Mouse (Mus musculus) neural tube, embryonic 15.5 days (tissue): Measurements from ENCODE around the gene Lefty1. TPM values are rescaled to one million over a fixed set of nuclear protein-coding genes. Genes with fewer than 3 reads are reported as not detected.
A peak's percentile ranks its signal among the peaks of the same experiment; 100 is the strongest.
"Not testable (repeated sequence)": the region's sequence is repeated elsewhere in the genome, so short reads cannot be mapped to it uniquely, and the experiment has no call there.

Source experiments
- ATAC-seq: fragments of 200-750 bp; cut with Nextera tagmentation; 2 replicates; pipeline ENCODE4 v1.8.0; 2017; ENCODE audit warnings: mild to moderate bottlenecking, moderate TSS enrichment, moderate library complexity; ENCODE audit not compliant: low FRiP score
- H3K27ac ChIP-seq: fragments of 300-500 bp; sonication (generic); replicated peaks from 2 replicates; pipeline ENCODE4 v1.5.1; 2015; ENCODE audit warnings: mild to moderate bottlenecking, inconsistent platforms
- H3K27me3 ChIP-seq: fragments of 300-500 bp; sonication (generic); replicated peaks from 2 replicates; pipeline ENCODE4 v1.6.1; 2015; ENCODE audit warnings: inconsistent platforms
- H3K36me3 ChIP-seq: fragments of 300-500 bp; sonication (generic); 2 replicates; pipeline ENCODE4 v1.6.1; 2015; ENCODE audit warnings: inconsistent platforms
- H3K4me1 ChIP-seq: fragments of 300-500 bp; sonication (generic); 2 replicates; pipeline ENCODE4 v1.6.1; 2015; ENCODE audit warnings: inconsistent platforms
- H3K4me2 ChIP-seq: fragments of 300-500 bp; sonication (generic); 2 replicates; pipeline ENCODE4 v1.6.1; 2015; ENCODE audit warnings: inconsistent platforms, mild to moderate bottlenecking, moderate library complexity
- H3K4me3 ChIP-seq: fragments of 300-500 bp; sonication (generic); replicated peaks from 2 replicates; pipeline ENCODE4 v1.5.1; 2015; ENCODE audit warnings: mild to moderate bottlenecking, inconsistent platforms
- H3K9ac ChIP-seq: fragments of 300-500 bp; sonication (generic); replicated peaks from 2 replicates; pipeline ENCODE4 v1.6.1; 2015; ENCODE audit warnings: mild to moderate bottlenecking, inconsistent platforms
- H3K9me3 ChIP-seq: fragments of 300-500 bp; sonication (generic); replicated peaks from 2 replicates; pipeline ENCODE4 v1.6.1; 2016; ENCODE audit warnings: inconsistent platforms
- WGBS: fragments of 180-500 bp; shearing (Covaris S2); methylation state at CpG from one replicate; pipeline ENCODE4 v1.1.7; 2015; ENCODE audit warnings: mixed read lengths; 5-methylcytosine and 5-hydroxymethylcytosine counted together
- polyA plus RNA-seq: library from polyadenylated mRNA; unstranded; fragments of >200 nt; fragmentation: Nextera tagmentation; extraction: Ambion mirVana; gene quantifications from 2 replicates; pipeline ENCODE4 v1.2.1, GENCODE M21; 2015

Lefty1 gene
- polyA plus RNA-seq, 1 experiment from 2014 or later = 0.22 TPM

DNA sequence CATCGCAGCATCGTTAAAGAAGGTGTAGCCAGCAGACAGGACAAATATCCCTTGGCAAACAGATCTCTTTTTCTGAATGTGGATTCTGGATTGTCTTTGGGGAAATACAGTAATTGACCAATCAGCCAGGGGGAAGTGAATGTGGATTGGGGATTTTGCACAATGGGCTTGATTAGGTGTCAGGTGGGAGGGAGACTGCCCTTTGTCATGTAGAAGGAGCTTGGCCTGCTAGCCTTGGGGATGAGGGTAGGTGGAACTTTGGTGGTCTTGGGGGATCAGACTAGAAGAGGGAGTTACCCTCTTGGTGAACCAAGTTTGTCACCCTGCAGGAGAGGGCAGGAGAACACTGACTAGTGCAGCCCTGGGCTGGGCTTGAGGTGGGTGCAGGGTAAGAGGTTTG lies 10.1 kb upstream of the Lefty1 start:
- no peaks in the 10 kb centered on the region for H3K9me3 ChIP-seq
- H3K27ac ChIP-seq = no peak overlapping the region
- H3K4me3 ChIP-seq = no peak overlapping the region
- H3K9ac ChIP-seq = no peak overlapping the region
- 29% methylated on average over 2 of the region's 2 CpGs for WGBS
- H3K4me2 ChIP-seq = no peak overlapping the region
- no peaks in the 10 kb centered on the region for H3K4me1 ChIP-seq
- ATAC-seq = no peak
- H3K36me3 ChIP-seq = no peaks in the 10 kb centered on the region
- no peaks in the 10 kb centered on the region; the same call in 1 of the 2 replicates for H3K27me3 ChIP-seq

DNA sequence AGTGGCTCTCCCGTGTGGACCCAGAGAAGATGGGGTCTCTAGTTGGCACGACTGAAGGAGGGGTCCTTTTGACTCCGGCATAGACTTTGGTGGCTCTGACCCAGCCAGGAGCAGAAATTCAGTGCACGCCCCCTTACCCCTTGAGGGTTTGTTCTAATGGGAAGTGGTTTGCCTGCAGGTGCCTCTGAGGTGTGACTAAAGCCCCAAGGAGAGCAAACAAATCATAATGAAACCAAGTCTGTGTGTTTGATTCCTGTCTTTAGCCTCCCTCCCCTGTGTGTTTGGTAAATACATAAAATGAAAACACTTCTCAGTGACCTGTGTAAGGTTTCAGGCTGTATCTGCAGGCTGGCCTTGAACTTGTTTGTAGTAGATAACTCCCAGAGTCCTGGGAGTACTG lies 8.5 kb upstream of the Lefty1 start:
- Histone ChIP-seq H3K4me3 (no peak overlapping the region), H3K4me1 (no peaks in the 10 kb centered on the region), H3K9me3 (no peaks in the 10 kb centered on the region), H3K27ac (no peak overlapping the region), H3K9ac (no peak overlapping the region), H3K4me2 (no peak overlapping the region), H3K27me3 (no peaks in the 10 kb centered on the region; the same call in 1 of the 2 replicates), H3K36me3 (no peaks in the 10 kb centered on the region)
- no peak for ATAC-seq
- 78% methylated on average over 4 of the region's 4 CpGs for WGBS

DNA sequence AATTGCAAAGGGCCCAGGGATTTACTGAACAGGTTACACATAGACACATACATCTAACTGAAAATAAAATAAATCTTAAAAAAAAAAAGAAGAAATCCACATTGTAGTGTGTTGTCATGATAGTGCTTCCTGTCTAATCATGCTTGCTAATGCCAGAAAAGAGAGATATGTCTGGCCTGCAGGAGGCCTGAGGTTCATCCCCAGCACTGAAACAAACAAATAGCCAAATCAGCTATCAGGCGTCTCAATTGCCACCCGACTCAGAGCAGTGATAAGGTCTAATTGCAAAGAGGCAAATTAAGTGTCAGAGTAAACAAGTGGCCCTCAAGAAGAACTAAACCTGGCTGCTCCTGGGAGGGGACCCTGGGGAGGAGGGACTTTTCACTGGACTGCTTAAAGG lies 5.2 kb upstream of the Lefty1 start:
- 41% methylated on average over 2 of the region's 2 CpGs for WGBS
- Histone ChIP-seq H3K9ac (no peak overlapping the region), H3K4me1 (no peaks in the 10 kb centered on the region), H3K4me2 (no peak overlapping the region), H3K9me3 (no peaks in the 10 kb centered on the region), H3K36me3 (no peaks in the 10 kb centered on the region), H3K27me3 (peaks cover 14% of the 10 kb centered on the region), H3K4me3 (no peak overlapping the region), H3K27ac (no peak overlapping the region)
- ATAC-seq = no peak

- Histone ChIP-seq H3K36me3 (no peaks in the 10 kb centered on the region), H3K27me3 (peaks cover 29% of the 10 kb centered on the region), H3K9ac (no peak overlapping the region), H3K27ac (no peak overlapping the region), H3K4me1 (no peaks in the 10 kb centered on the region), H3K9me3 (no peaks in the 10 kb centered on the region), H3K4me2 (no peak overlapping the region), H3K4me3 (no peak overlapping the region)
- 41% methylated on average over 3 of the region's 3 CpGs for WGBS
- no peak for ATAC-seq
Measured at GRCm38 (mm10) chr1:180931106-180931505, 3.7 kb upstream of the Lefty1 start.

GRCm38 (mm10) chr1:180933659-180934058 lies 1.2 kb upstream of the Lefty1 start:
- Histone ChIP-seq H3K27ac (no peak overlapping the region), H3K36me3 (no peaks in the 10 kb centered on the region), H3K4me3 (no peak overlapping the region), H3K9ac (no peak overlapping the region), H3K4me1 (0 out of 2 replicates have a peak, but pooled peaks cover 6% of the 10 kb centered on the region), H3K4me2 (no peak overlapping the region), H3K9me3 (no peaks in the 10 kb centered on the region), H3K27me3 (peaks cover 42% of the 10 kb centered on the region)
- WGBS = 10% methylated on average over 6 of the region's 6 CpGs
- ATAC-seq = no peak

GRCm38 (mm10) chr1:180936610-180937398 lies 2.0 kb downstream of the Lefty1 start:
- not testable (repeated sequence) for H3K27ac ChIP-seq, H3K4me1 ChIP-seq, H3K36me3 ChIP-seq, ATAC-seq, H3K9ac ChIP-seq, H3K9me3 ChIP-seq
- peak overlapping the region; percentile 14 for H3K4me3 ChIP-seq
- H3K27me3 ChIP-seq = peaks cover 57% of the 10 kb centered on the region
- peak overlapping the region; percentile 47 for H3K4me2 ChIP-seq
- WGBS = 1% methylated on average over 38 of the region's 41 CpGs

GRCm38 (mm10) chr1:180937631-180938030 lies 2.8 kb downstream of the Lefty1 start:
- not testable (repeated sequence) for ATAC-seq, H3K9me3 ChIP-seq, H3K4me2 ChIP-seq, H3K27ac ChIP-seq, H3K4me3 ChIP-seq, H3K9ac ChIP-seq, H3K36me3 ChIP-seq
- Histone ChIP-seq H3K27me3 (peaks cover 66% of the 10 kb centered on the region), H3K4me1 (peaks cover 16% of the 10 kb centered on the region)
- WGBS = 25% methylated on average over 13 of the region's 13 CpGs

- not testable (repeated sequence) for H3K9ac ChIP-seq, H3K4me2 ChIP-seq, H3K36me3 ChIP-seq, H3K4me3 ChIP-seq, H3K27ac ChIP-seq, H3K9me3 ChIP-seq, ATAC-seq
- H3K27me3 ChIP-seq = peaks cover 69% of the 10 kb centered on the region
- H3K4me1 ChIP-seq = peaks cover 18% of the 10 kb centered on the region
- 78% methylated on average over 2 of the region's 2 CpGs for WGBS
Measured at GRCm38 (mm10) chr1:180938781-180939180, 4.0 kb downstream of the Lefty1 start.

GRCm38 (mm10) chr1:180940776-180941460 lies 6.1 kb downstream of the Lefty1 start:
- Histone ChIP-seq H3K4me1 (peaks cover 25% of the 10 kb centered on the region), H3K27ac (no peak overlapping the region), H3K27me3 (peaks cover 57% of the 10 kb centered on the region), H3K9ac (no peak overlapping the region), H3K4me2 (peak overlapping the region; percentile 93; the same call in 1 of the 2 replicates), H3K4me3 (no peak overlapping the region), H3K36me3 (no peaks in the 10 kb centered on the region), H3K9me3 (no peaks in the 10 kb centered on the region)
- ATAC-seq = no peak
- WGBS = 86% methylated on average over 7 of the region's 7 CpGs

- ATAC-seq = no peak
- 3% methylated on average over 18 of the region's 18 CpGs for WGBS
- no peak overlapping the region for H3K27ac ChIP-seq
- peak overlapping the region; percentile 93 for H3K4me2 ChIP-seq
- H3K27me3 ChIP-seq = peaks cover 52% of the 10 kb centered on the region
- peak overlapping the region; percentile 36 for H3K9ac ChIP-seq
- peaks cover 28% of the 10 kb centered on the region for H3K4me1 ChIP-seq
- H3K9me3 ChIP-seq = no peaks in the 10 kb centered on the region
- H3K4me3 ChIP-seq = peak overlapping the region; percentile 53
- H3K36me3 ChIP-seq = no peaks in the 10 kb centered on the region
Measured at GRCm38 (mm10) chr1:180941726-180942125, 6.9 kb downstream of the Lefty1 start.

GRCm38 (mm10) chr1:180942166-180943031 lies 7.6 kb downstream of the Lefty1 start, which contains the start of gene Tmem63a:
Gene Tmem63a, plus strand, starts transcription at chr1:180942344.
- Histone ChIP-seq H3K9me3 (no peaks in the 10 kb centered on the region), H3K9ac (peak within 1 kb of the TSS; percentile 36), H3K4me2 (peak within 1 kb of the TSS; percentile 93), H3K36me3 (no peaks in the 10 kb centered on the region), H3K27me3 (peaks cover 50% of the 10 kb centered on the region), H3K27ac (no peak within 1 kb of the TSS; the same call in 1 of the 2 replicates), H3K4me3 (peak within 1 kb of the TSS; percentile 53), H3K4me1 (peaks cover 25% of the 10 kb centered on the region)
- peak; percentile 42; the same call in 1 of the 2 replicates for ATAC-seq
- WGBS = under 1% methylated on average over 73 of the region's 73 CpGs
